Mouse (Mus musculus) spleen, adult 2 months (tissue): ENCODE results near the gene Fam181a. TPM values are rescaled to one million over a fixed set of nuclear protein-coding genes. Genes with fewer than 3 reads are reported as not detected.

Experiments
- DNase-seq, 2 experiments: peaks; one replicate each; pipeline versions ENCODE4 v3.0.0 to v3.0.0-alpha.2; 2012 to 2021; ENCODE audit warnings: low spot score in 2 of 2, low read depth in 1 of 2
- H3K27ac ChIP-seq: fragments of 200-500 bp; 2 replicates; pipeline ENCODE4 v1.5.1; 2012; ENCODE audit warnings: low read length, inconsistent platforms; ENCODE audit not compliant: insufficient read depth
- H3K27me3 ChIP-seq: fragments of 200-500 bp; 2 replicates; pipeline ENCODE4 v1.6.1; 2012; ENCODE audit warnings: mild to moderate bottlenecking, moderate library complexity, low read length, inconsistent platforms; ENCODE audit not compliant: control insufficient read depth, insufficient read depth
- H3K36me3 ChIP-seq: fragments of 200-500 bp; 2 replicates; pipeline ENCODE4 v1.6.1; 2012; ENCODE audit warnings: mild to moderate bottlenecking, low read length, inconsistent platforms; ENCODE audit not compliant: control insufficient read depth, insufficient read depth
- H3K4me1 ChIP-seq: fragments of 200-500 bp; 2 replicates; pipeline ENCODE4 v1.6.1; 2011; ENCODE audit warnings: inconsistent platforms; ENCODE audit not compliant: control insufficient read depth, insufficient read depth, insufficient read length
- H3K4me3 ChIP-seq: fragments of 200-500 bp; 2 replicates; pipeline ENCODE4 v1.5.1; 2011; ENCODE audit warnings: mild to moderate bottlenecking, inconsistent platforms; ENCODE audit not compliant: insufficient read depth, insufficient read length; ENCODE audit errors: extremely low read depth
- CTCF ChIP-seq: fragments of 200-500 bp; IDR thresholded peaks from 2 replicates; pipeline ENCODE4 v1.5.1; 2011; ENCODE audit warnings: mild to moderate bottlenecking, inconsistent platforms; ENCODE audit not compliant: insufficient read depth, insufficient read length, insufficient replicate concordance; ENCODE audit errors: extremely low read depth
- POLR2A ChIP-seq: fragments of 200-500 bp; IDR thresholded peaks from 2 replicates; pipeline ENCODE4 v1.6.1; 2011; ENCODE audit warnings: low read depth, low read length, inconsistent platforms
- WGBS: fragments of 180-500 bp; shearing (Covaris S2); methylation state at CpG from one replicate; pipeline ENCODE4 v1.1.7; 2018; 5-methylcytosine and 5-hydroxymethylcytosine counted together
- polyA plus RNA-seq: library from polyadenylated mRNA; depleted of rRNA; stranded (reverse); fragments of >200 nt; gene quantifications from 2 replicates; pipeline ENCODE4 v1.2.3, GENCODE M21; 2012

The Fam181a gene
- polyA plus RNA-seq, 1 experiment = not detected

DNA sequence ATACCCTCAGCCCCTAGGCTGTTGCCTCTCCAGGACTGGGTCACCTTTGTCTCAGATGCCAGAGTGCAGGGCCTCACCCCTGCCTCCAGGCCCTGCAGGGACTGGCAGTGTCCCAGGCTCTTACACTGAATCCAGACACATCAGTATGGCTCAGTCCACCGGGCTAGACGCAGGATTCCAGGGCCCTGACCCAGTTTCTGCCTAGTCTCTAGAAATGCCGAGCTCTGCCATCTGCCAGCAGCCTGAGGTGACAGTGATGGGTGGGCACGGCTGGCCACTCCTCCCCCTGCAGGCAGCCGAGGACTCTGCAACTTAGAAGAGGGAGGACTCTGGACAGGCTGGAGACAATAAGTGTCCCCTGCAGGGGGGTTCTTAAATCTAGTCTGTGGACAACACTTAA, 42.8 kb downstream of the Fam181a start:
- Histone ChIP-seq H3K36me3 (no peaks in the 10 kb centered on the region), H3K27me3 (no peaks in the 10 kb centered on the region), H3K4me1 (no peaks in the 10 kb centered on the region), H3K4me3 (no peak overlapping the region), H3K27ac (no peak overlapping the region)
- DNase-seq = no peak
- TF ChIP-seq POLR2A (no peak), CTCF (no peak)
- WGBS = 23% methylated on average over 5 of the region's 5 CpGs

DNA sequence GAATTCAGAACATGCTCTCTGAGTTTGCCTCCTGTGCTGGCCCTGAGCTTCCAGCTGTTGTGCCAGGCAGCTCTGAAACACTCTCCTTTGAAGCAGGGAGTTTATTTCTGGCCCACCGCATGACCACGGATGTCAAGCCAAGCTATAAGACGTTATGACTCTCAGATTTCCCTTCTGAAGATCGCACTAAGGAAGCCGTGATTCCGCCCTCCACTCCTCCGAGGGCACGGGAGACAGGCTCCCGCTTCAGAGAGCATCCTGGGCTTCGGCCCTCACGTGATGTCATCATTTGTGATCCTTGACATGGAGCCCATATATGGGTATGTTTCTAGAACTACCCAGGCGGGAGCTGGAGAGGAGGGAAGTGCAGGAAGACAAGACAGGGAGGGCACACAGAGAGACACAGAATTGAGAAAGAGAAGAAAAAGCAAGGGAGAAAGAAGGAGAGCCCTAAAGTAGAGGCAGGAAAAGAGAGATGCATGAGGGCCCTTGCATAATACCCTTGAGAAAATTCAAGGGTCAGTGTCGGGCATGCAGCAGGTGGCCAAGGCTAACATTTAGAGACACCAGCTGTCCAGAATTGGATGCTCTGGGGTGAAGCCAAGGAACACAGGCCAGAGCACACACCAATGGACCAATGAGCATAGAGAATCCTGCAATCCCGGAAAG, 45.1 kb downstream of the Fam181a start, which contains the start of gene Asb2:
Asb2 (minus strand) TSS at position 256 of the 669 bp plus-strand sequence.
- WGBS = 73% methylated on average over 14 of the region's 14 CpGs

DNA sequence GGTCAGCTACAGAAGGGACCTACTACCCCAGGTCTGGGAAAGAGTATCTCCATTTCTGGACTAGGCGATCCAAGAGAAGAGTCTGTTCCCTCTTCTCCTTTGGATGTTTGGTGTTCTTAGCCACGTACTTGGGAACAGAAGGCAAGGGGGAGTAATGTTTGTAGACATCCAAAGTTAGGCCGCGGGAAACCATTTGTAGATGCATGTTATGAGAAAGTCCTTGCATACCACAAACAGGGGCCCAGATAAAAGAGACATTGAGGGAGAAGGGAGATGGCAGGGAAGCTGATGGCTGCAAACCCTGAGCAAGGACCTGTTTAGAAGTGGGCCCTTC, 45.6 kb downstream of the Fam181a start:
- TF ChIP-seq CTCF = no peak
- TF ChIP-seq POLR2A = no peak
- WGBS = 95% methylated on average over 4 of the region's 4 CpGs
- no peaks in the 10 kb centered on the region; the same call in 1 of the 2 replicates for H3K4me1 ChIP-seq
- H3K27me3 ChIP-seq = no peaks in the 10 kb centered on the region
- no peak for DNase-seq
- H3K36me3 ChIP-seq = no peaks in the 10 kb centered on the region
- no peak overlapping the region for H3K4me3 ChIP-seq
- H3K27ac ChIP-seq = no peak overlapping the region

More for the DNA sequence above, 45.1 kb downstream of the Fam181a start, which contains the start of gene Asb2:
- Histone ChIP-seq H3K36me3 (no peaks in the 10 kb centered on the region), H3K27ac (no peak within 1 kb of the TSS), H3K27me3 (no peaks in the 10 kb centered on the region), H3K4me3 (no peak within 1 kb of the TSS), H3K4me1 (no peaks in the 10 kb centered on the region; the same call in 1 of the 2 replicates)
- DNase-seq = no peak
- TF ChIP-seq POLR2A (no peak), CTCF (no peak)

- WGBS = 84% methylated on average over 8 of the region's 8 CpGs
- H3K27me3 ChIP-seq = no peaks in the 10 kb centered on the region
Measured at GRCm38 (mm10) chr12:103358216-103358615, 47.4 kb downstream of the Fam181a start.

DNA sequence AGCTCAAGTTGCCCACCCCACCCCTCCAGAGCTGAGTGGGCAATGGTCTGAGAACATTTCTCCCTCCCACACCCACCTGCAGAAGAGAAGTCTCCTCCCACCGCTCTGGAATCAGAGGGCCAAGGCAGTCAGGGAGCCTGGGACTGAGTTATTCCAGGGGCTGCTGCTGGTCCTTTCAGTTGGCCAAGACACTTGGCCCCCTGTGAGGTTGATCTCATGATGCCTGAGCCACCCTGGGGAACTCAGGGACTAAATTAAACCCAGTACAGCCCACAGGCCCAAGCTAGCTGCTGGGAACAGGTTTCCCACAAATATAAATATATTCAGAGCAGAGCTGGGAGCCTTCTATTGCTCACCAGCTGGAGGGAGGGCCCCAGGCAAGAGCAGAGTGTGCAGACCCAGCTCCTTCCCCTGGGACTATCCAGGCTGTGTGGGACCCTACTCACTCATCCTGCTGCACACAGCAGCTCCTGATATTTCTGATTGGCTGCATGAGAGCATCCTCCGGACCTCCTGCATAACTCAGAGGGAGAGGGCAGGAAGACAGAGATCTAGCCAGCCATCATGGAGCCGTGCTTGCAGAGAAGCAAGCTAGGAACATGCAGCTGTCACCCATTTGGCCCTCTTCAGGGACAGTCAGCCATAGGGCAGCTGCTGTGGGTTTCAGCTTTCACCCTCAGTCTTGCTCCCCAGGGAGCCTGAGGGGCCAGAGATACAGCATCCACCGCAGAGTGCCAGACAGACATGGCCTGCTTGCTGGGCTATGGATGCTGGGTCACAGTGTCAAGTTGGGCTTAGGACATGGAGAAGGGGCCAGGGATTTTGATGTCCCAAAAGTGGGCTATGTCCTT, 48.4 kb downstream of the Fam181a start:
- 36% methylated on average over 4 of the region's 4 CpGs for WGBS
- Histone ChIP-seq H3K36me3 (no peaks in the 10 kb centered on the region), H3K27ac (no peak overlapping the region), H3K27me3 (no peaks in the 10 kb centered on the region), H3K4me1 (no peaks in the 10 kb centered on the region; the same call in 1 of the 2 replicates), H3K4me3 (no peak overlapping the region)
- DNase-seq = no peak
- TF ChIP-seq POLR2A = no peak
- TF ChIP-seq CTCF = no peak

More at GRCm38 (mm10) chr12:103358216-103358615, 47.4 kb downstream of the Fam181a start:
- TF ChIP-seq POLR2A (no peak), CTCF (no peak)
- H3K4me3 ChIP-seq = no peak overlapping the region
- no peak for DNase-seq
- no peaks in the 10 kb centered on the region; the same call in 1 of the 2 replicates for H3K4me1 ChIP-seq
- H3K27ac ChIP-seq = no peak overlapping the region
- H3K36me3 ChIP-seq = no peaks in the 10 kb centered on the region

DNA sequence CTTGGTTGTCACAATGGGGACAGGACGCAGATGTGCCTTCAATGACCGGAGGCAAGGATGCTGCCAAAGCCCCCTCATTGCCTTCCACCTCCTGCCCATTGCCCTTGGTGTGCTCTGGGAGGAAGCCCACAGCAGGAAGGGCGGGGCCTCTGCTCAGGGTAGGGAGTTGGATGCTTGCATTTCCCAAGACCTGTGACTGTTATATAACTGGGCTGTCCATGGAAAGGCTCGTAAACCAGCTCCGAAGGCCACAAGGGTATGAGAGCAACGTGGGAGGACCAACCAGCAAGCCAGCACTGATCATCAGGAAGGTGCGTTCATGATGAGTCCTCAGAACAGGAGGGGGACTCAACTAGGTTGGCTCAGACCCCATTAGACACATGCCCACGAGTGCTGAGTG, 50.0 kb downstream of the Fam181a start:
- no peak overlapping the region for H3K4me3 ChIP-seq
- TF ChIP-seq CTCF (no peak), POLR2A (no peak)
- 84% methylated on average over 8 of the region's 8 CpGs for WGBS
- H3K27ac ChIP-seq = no peak overlapping the region
- H3K4me1 ChIP-seq = no peaks in the 10 kb centered on the region; the same call in 1 of the 2 replicates
- no peak for DNase-seq
- no peaks in the 10 kb centered on the region for H3K36me3 ChIP-seq
- no peaks in the 10 kb centered on the region for H3K27me3 ChIP-seq
